Mouse (Mus musculus) stomach, postnatal 0 days (tissue): Measurements from ENCODE around the gene Jmy.

ENCODE experiments used
- CTCF ChIP-seq: IDR thresholded peaks from 2 replicates; pipeline ENCODE4 v1.5.1; 2016; ENCODE audit warnings: antibody characterized with exemption, low read depth, mild to moderate bottlenecking, moderate library complexity
- EP300 ChIP-seq: optimal IDR thresholded peaks from 2 replicates; pipeline ENCODE3; 2016; ENCODE audit warnings: antibody characterized with exemption

DNA sequence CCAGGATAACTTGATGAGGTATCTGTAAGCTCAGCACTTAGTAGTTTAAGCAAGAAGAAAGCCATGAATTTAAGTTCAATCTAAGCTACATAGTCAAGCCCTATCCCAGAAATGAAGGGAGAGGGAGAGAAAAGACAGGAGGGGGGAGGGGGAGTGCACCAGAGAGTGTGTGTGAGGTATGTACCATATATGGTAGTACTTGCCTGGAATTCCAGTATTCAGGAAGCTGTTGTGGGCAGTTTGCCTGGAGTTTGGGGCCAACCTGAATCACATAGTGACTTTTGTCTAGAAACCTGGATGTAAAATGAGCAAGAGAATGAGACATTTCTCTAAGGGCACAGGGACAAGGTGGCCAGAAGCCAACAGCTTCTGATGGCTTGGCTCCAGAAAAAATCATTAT, 17.6 kb upstream of the Jmy start:
- no peak for TF ChIP-seq CTCF
- TF ChIP-seq EP300, result no peak
